Mouse (Mus musculus): ENCODE measurements around the gene Pip5k1c. TPM values are rescaled to one million over a fixed set of nuclear protein-coding genes. Genes with fewer than 3 reads are reported as not detected.

Gene Pip5k1c
- polyA plus RNA-seq, 1 experiment from 2014 or later: 31.2 TPM

DNA sequence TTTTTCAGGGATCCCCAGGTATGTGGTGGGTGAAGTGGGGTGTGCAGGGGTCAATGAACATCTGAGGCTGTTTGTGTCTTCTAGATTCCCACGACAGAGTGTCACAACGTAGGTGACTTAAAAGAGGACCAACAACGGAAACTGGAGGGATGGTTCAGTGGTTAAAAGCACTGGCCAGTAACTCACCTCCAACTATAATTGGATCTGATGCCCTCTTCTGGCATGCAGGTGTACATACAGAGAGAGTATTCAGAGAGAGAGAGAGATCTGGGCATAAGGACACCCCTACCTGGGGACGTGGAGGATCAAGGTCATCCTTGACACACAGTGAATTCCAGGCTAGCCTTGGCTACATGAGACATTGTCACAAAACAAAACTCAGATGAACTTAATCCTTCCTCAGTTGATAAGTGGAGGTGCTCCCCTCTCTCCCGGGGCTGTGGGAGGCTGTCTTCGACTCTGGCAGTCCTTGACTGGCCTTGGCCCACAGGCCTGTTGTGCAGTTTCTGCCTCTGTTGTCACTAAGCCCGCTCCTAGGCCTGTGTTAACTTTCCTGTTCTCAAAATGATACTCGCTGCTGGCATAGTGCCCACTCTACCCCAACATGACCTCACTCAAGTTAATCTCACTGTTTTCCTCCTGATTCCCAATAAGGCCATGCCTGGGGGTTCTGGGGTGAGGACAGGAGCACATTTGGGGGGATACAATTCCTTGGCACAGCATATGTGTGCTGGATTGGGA is 51.8 kb downstream of the Pip5k1c start:
- peaks cover 5% of the 10 kb centered on the region; the same call in 1 of the 2 replicates for H3K4me1 ChIP-seq (ENCODE audit: insufficient read depth, low read depth, low read length)
- no peak for ATAC-seq
- peak; percentile 61 for TF ChIP-seq CTCF (IDR thresholded peaks at IDR 0.05)
- TF ChIP-seq EP300 (IDR thresholded peaks at IDR 0.05): no peak
- WGBS: 47% methylated on average over 8 of the region's 8 CpGs
- H3K4me3 ChIP-seq (ENCODE audit: low read depth, low read length): no peak overlapping the region
- DNase-seq (ENCODE audit: low spot score): peak; percentile 53
- H3K9me3 ChIP-seq (ENCODE audit: low read length): no peaks in the 10 kb centered on the region
- H3K27me3 ChIP-seq (replicated peaks; ENCODE audit: insufficient read depth, low read length): 0 out of 2 replicates have a peak, but pooled peaks cover 8% of the 10 kb centered on the region
- no peaks in the 10 kb centered on the region for H3K36me3 ChIP-seq (ENCODE audit: insufficient read depth, low read length)
- H3K9ac ChIP-seq (replicated peaks; ENCODE audit: low read depth): no peak overlapping the region
- no peak overlapping the region for H3K4me2 ChIP-seq (replicated peaks; ENCODE audit: low read depth, low read length)
- no peak overlapping the region for H3K27ac ChIP-seq (ENCODE audit: low read length)

DNA sequence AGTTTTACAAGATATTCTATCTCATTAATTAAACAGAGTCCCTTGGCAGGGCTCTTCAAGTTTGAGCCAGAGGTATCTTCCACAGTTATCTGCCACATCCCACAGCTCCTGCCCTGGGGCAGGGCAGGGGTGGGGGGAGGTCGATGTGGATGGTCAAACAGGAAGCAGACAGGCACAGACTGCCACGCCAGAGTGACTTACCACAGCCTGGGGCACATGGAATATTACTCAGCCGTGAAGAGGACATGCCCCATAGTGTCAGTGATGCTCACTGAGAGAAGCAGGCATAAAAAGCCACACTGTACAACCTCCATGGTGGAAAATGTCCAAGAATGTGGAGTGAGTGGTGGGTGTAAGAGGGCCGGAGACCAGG is 52.4 kb downstream of the Pip5k1c start:
- no peak overlapping the region for H3K4me3 ChIP-seq (ENCODE audit: low read depth, low read length)
- H3K27me3 ChIP-seq (replicated peaks; ENCODE audit: insufficient read depth, low read length): 0 out of 2 replicates have a peak, but pooled peaks cover 8% of the 10 kb centered on the region
- no peak overlapping the region for H3K27ac ChIP-seq (ENCODE audit: low read length)
- H3K4me2 ChIP-seq (replicated peaks; ENCODE audit: low read depth, low read length): no peak overlapping the region
- DNase-seq (ENCODE audit: low spot score): no peak
- H3K36me3 ChIP-seq (ENCODE audit: insufficient read depth, low read length): no peaks in the 10 kb centered on the region
- H3K9me3 ChIP-seq (ENCODE audit: low read length): no peaks in the 10 kb centered on the region
- TF ChIP-seq EP300 (IDR thresholded peaks at IDR 0.05) (no peak), CTCF (IDR thresholded peaks at IDR 0.05) (no peak)
- no peak overlapping the region for H3K9ac ChIP-seq (replicated peaks; ENCODE audit: low read depth)
- WGBS: 82% methylated on average over 4 of the region's 4 CpGs
- no peak for ATAC-seq
- peaks cover 5% of the 10 kb centered on the region; the same call in 1 of the 2 replicates for H3K4me1 ChIP-seq (ENCODE audit: insufficient read depth, low read depth, low read length)

DNA sequence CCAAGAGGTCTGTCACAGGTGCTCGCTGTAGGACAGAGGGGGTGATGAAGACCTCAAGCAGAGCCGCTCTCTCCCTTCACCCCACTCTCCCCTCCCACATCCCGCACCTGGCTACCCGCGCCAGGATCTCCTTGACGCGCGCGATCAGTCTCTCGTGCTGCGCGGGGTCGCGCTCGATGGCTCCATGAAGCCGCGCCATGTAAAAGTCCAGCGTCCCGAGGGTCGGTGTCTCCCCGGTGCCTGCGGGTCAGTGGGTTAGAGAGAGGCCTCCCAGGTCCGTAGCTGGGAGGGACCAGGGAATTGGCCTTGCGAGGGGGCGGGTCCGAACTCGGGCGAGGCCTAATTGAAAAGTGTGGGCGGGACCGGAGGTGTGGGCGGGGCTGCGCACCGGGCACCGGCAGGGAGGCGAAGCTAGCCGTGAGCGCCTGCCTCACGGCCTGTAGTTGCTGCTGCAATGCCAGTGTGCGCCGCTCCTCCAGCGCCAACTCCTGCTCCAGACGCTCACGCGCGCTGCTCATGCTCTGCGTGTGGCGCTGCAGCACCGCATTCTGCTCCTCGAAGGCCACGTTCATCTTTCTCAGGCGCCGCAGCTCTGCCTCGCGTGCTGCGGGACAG is 53.8 kb downstream of the Pip5k1c start:
- peak; percentile 27 for ATAC-seq
- H3K4me2 ChIP-seq (replicated peaks; ENCODE audit: low read depth, low read length): peak overlapping the region; percentile 52

DNA sequence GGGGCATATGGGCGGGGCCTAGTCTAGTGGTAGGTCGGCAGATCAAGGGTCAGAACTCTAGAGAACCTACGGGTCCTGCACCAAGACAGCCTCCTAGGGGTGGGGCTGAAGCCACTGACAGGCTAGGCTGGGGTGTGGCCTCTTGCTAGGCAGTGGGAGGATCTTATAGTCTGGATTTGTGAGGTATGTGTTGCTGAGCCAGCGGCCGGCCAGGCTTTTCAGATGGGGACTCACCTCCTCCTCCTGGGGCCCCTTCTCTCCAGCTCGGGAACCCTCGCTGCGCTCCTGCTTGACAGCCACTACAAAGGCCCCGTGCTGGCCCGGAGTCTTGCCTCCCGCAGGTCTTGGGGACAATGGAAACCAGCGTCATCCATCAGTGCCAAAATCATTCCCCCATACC is 56.4 kb downstream of the Pip5k1c start:
- no peak; the same call in 1 of the 2 replicates for ATAC-seq
- no peaks in the 10 kb centered on the region for H3K9me3 ChIP-seq (ENCODE audit: low read length)
- H3K4me3 ChIP-seq (ENCODE audit: low read depth, low read length): peak overlapping the region; percentile 68; the same call in 1 of the 2 replicates
- DNase-seq (ENCODE audit: low spot score): peak; percentile 87
- WGBS: 5% methylated on average over 11 of the region's 12 CpGs
- H3K27ac ChIP-seq (ENCODE audit: low read length): peak overlapping the region; percentile 76; the same call in 1 of the 2 replicates
- 0 out of 2 replicates have a peak, but pooled peaks cover 2% of the 10 kb centered on the region for H3K4me1 ChIP-seq (ENCODE audit: insufficient read depth, low read depth, low read length)
- H3K27me3 ChIP-seq (replicated peaks; ENCODE audit: insufficient read depth, low read length): no peaks in the 10 kb centered on the region
- no peaks in the 10 kb centered on the region for H3K36me3 ChIP-seq (ENCODE audit: insufficient read depth, low read length)
- H3K9ac ChIP-seq (replicated peaks; ENCODE audit: low read depth): peak overlapping the region; percentile 68; the same call in 1 of the 2 replicates
- H3K4me2 ChIP-seq (replicated peaks; ENCODE audit: low read depth, low read length): peak overlapping the region; percentile 94
- TF ChIP-seq CTCF (IDR thresholded peaks at IDR 0.05): no peak
- TF ChIP-seq EP300 (IDR thresholded peaks at IDR 0.05): no peak

More for the DNA sequence above, 53.8 kb downstream of the Pip5k1c start:
- Histone ChIP-seq H3K27me3 (replicated peaks; ENCODE audit: insufficient read depth, low read length) (0 out of 2 replicates have a peak, but pooled peaks cover 8% of the 10 kb centered on the region), H3K4me3 (ENCODE audit: low read depth, low read length) (0 out of 2 replicates have a peak overlapping the region, but pooled peaks have one; percentile 10), H3K9me3 (ENCODE audit: low read length) (no peaks in the 10 kb centered on the region), H3K4me1 (ENCODE audit: insufficient read depth, low read depth, low read length) (peaks cover 5% of the 10 kb centered on the region; the same call in 1 of the 2 replicates), H3K9ac (replicated peaks; ENCODE audit: low read depth) (no peak overlapping the region), H3K36me3 (ENCODE audit: insufficient read depth, low read length) (no peaks in the 10 kb centered on the region), H3K27ac (ENCODE audit: low read length) (0 out of 2 replicates have a peak overlapping the region, but pooled peaks have one; percentile 57)
- TF ChIP-seq CTCF (IDR thresholded peaks at IDR 0.05) (peak; percentile 61), EP300 (IDR thresholded peaks at IDR 0.05) (no peak)
- WGBS: 12% methylated on average over 50 of the region's 55 CpGs
- DNase-seq (ENCODE audit: low spot score): peak; percentile 87

DNA sequence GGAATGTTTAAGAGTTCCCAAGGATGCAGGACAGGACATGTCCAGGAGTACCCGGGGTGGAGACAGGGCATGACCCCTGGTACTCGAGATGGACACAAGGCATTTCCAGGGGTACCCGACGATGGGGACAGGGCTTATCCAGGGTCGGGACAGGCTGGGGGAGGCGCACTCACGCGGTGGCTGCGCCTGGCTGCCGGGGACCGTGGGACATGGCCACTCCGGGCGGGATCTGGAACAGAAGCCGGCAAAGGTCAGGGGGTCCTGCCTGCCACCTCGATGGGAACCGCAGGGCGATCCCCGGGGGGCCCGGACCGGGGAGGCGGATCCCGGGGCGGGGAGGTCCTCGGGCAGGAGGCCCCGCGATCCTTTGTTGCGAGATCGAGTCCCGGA is 57.2 kb downstream of the Pip5k1c start:
- Histone ChIP-seq H3K36me3 (ENCODE audit: insufficient read depth, low read length) (no peaks in the 10 kb centered on the region), H3K4me3 (ENCODE audit: low read depth, low read length) (peak overlapping the region; percentile 68), H3K27ac (ENCODE audit: low read length) (peak overlapping the region; percentile 76), H3K4me1 (ENCODE audit: insufficient read depth, low read depth, low read length) (0 out of 2 replicates have a peak, but pooled peaks cover 2% of the 10 kb centered on the region), H3K27me3 (replicated peaks; ENCODE audit: insufficient read depth, low read length) (no peaks in the 10 kb centered on the region), H3K9ac (replicated peaks; ENCODE audit: low read depth) (peak overlapping the region; percentile 68), H3K4me2 (replicated peaks; ENCODE audit: low read depth, low read length) (peak overlapping the region; percentile 94), H3K9me3 (ENCODE audit: low read length) (no peaks in the 10 kb centered on the region)
- DNase-seq (ENCODE audit: low spot score) (no peak), ATAC-seq (no peak)
- TF ChIP-seq EP300 (IDR thresholded peaks at IDR 0.05) (no peak), CTCF (IDR thresholded peaks at IDR 0.05) (no peak)
- WGBS: under 1% methylated on average over 29 of the region's 29 CpGs
